Mouse (Mus musculus) erythroblast, embryonic 14.5 days (primary cell): ENCODE results near the gene Tmem255a.

Experiments
- GATA1 ChIP-seq: IDR thresholded peaks from 2 replicates; pipeline ENCODE4 v1.6.1; 2012; ENCODE audit warnings: low read length, inconsistent platforms, mixed read lengths
- TAL1 ChIP-seq: IDR thresholded peaks from 3 replicates; pipeline ENCODE4 v1.6.1; 2012; ENCODE audit warnings: low read length, inconsistent platforms, mixed read lengths

DNA sequence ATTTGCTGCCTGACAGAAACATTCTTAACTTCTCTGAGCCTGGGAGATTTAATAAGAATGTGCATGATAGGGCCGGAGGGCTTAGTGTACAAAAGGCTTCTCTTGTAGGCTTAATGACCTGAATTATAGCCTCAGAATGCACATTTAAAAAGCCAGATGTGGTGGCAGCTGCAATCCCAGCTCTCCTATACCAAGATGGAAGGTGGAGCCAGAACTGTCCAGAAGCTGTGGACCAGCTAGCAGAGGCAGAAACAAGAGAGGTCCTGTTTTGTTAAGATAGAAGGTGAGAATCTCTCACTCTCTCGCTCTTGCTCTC, 34.6 kb downstream of the Tmem255a start:
- TF ChIP-seq GATA1 (no peak), TAL1 (no peak)
